Mouse (Mus musculus) T-helper 2 cell (primary cell): ENCODE data around the gene Rab7b.

Experiments used
- in situ Hi-C: fragments of 300-600 bp; cut with MboI, MseI; formaldehyde crosslinking; loops from one replicate; pipeline ENCODE4 v1.15.1; 2025; ENCODE audit warnings: high pct_unique_total_duplicates

Gene Rab7b

GRCm38 (mm10) chr1:131737269-131737668, 48.8 kb downstream of the Rab7b start:
- in situ Hi-C loops = no loop called here

GRCm38 (mm10) chr1:131738760-131739159, 50.3 kb downstream of the Rab7b start:
- in situ Hi-C loops = no loop called here

- in situ Hi-C loops = no loop called here
These were observed 51.1 kb downstream of the Rab7b start for GRCm38 (mm10) chr1:131739481-131740160.

GRCm38 (mm10) chr1:131743868-131744464, 55.5 kb downstream of the Rab7b start, which contains the start of gene Slc26a9:
Gene Slc26a9, plus strand, starts transcription at chr1:131744022.
- in situ Hi-C loops = no loop called here

- in situ Hi-C loops = no loop called here
These were observed 56.9 kb downstream of the Rab7b start for GRCm38 (mm10) chr1:131745391-131745790.

- in situ Hi-C loops = no loop called here
These were observed 59.3 kb downstream of the Rab7b start for GRCm38 (mm10) chr1:131747761-131748160.

- in situ Hi-C loops = no loop called here
These were observed 60.1 kb downstream of the Rab7b start for GRCm38 (mm10) chr1:131748636-131749035.

- in situ Hi-C loops = no loop called here
These were observed 61.4 kb downstream of the Rab7b start for GRCm38 (mm10) chr1:131749706-131750545.

- in situ Hi-C loops = no loop called here
These were observed 62.8 kb downstream of the Rab7b start for GRCm38 (mm10) chr1:131751181-131751890.

- in situ Hi-C loops = no loop called here
These were observed 63.4 kb downstream of the Rab7b start for GRCm38 (mm10) chr1:131751891-131752311.

- in situ Hi-C loops = no loop called here
These were observed 65.8 kb downstream of the Rab7b start for GRCm38 (mm10) chr1:131754212-131754829.

GRCm38 (mm10) chr1:131754916-131755315, 66.4 kb downstream of the Rab7b start:
- in situ Hi-C loops = loop anchor here (5.0 kb wide), 1 partner anchor 138 kb away; no protein-coding TSS in a partner anchor

- in situ Hi-C loops = loop anchor here (5.0 kb wide), 1 partner anchor 140 kb away; no protein-coding TSS in a partner anchor
These were observed 68.7 kb downstream of the Rab7b start for GRCm38 (mm10) chr1:131757211-131757610.

- in situ Hi-C loops = loop anchor here (5.0 kb wide), 1 partner anchor 141 kb away; no protein-coding TSS in a partner anchor
These were observed 70.3 kb downstream of the Rab7b start for GRCm38 (mm10) chr1:131758796-131759195.

- in situ Hi-C loops = loop anchor here (5.0 kb wide), 1 partner anchor 143 kb away; no protein-coding TSS in a partner anchor
These were observed 71.4 kb downstream of the Rab7b start for GRCm38 (mm10) chr1:131759667-131760427.

- in situ Hi-C loops = no loop called here
These were observed 71.9 kb downstream of the Rab7b start for GRCm38 (mm10) chr1:131760428-131760820.

GRCm38 (mm10) chr1:131761079-131761831, 72.8 kb downstream of the Rab7b start:
- in situ Hi-C loops = no loop called here

GRCm38 (mm10) chr1:131763683-131764082, 75.2 kb downstream of the Rab7b start:
- in situ Hi-C loops = no loop called here

- in situ Hi-C loops = loop anchor here (5.0 kb wide), 1 partner anchor 52 kb away; no protein-coding TSS in a partner anchor
These were observed 76.3 kb downstream of the Rab7b start for GRCm38 (mm10) chr1:131764581-131765338.
